13 mouse cellular contexts compared by ENCODE assay signal in genomic region chr3:90255784-90256353, GRCm38 (mm10). TPM values are rescaled to one million over a fixed set of nuclear protein-coding genes. Genes with fewer than 3 reads are reported as not detected.
A peak's percentile ranks its signal among the peaks of the same experiment; 100 is the strongest.
DNase-seq lines count a peak whose midpoint lies in the region; ATAC-seq and TF ChIP-seq lines count a peak whose summit lies in the region.
"Had no signal": no experiment of that assay in that cellular context is flagged by ENCODE, and none has a peak within 500 bp of the region (broad histone marks: within the 10 kb centered on the region; RNA-seq: fewer than 3 reads in every experiment).

No protein-coding gene starts in this region.

- 94% methylated on average over 14 of the region's 14 CpGs for WGBS in forebrain, embryonic 12.5 days
- 93% methylated on average over 14 of the region's 14 CpGs for WGBS in forebrain, embryonic 16.5 days
- 92% methylated on average over 14 of the region's 14 CpGs for WGBS in kidney, postnatal 0 days
- 95% methylated on average over 14 of the region's 14 CpGs for WGBS in forebrain, embryonic 15.5 days
- 91% methylated on average over 14 of the region's 14 CpGs for WGBS in midbrain, embryonic 13.5 days

- peaks cover 51% of the 10 kb centered on the region for H3K36me3 ChIP-seq in forebrain, embryonic 12.5 days (replicated peaks)
- H3K36me3 ChIP-seq in forebrain, embryonic 16.5 days (ENCODE audit: control insufficient read depth, insufficient read depth) = peaks cover 15% of the 10 kb centered on the region
- peaks cover 42% of the 10 kb centered on the region for H3K36me3 ChIP-seq in kidney, postnatal 0 days (ENCODE audit: insufficient read depth, low read length)
- peaks cover 27% of the 10 kb centered on the region for H3K36me3 ChIP-seq in forebrain, embryonic 15.5 days
- peaks cover 49% of the 10 kb centered on the region for H3K36me3 ChIP-seq in midbrain, embryonic 13.5 days

- peak overlapping the region; percentile 86 for H3K4me2 ChIP-seq in forebrain, embryonic 12.5 days
- H3K4me2 ChIP-seq in forebrain, embryonic 16.5 days (ENCODE audit: low read length) = no peak overlapping the region
- H3K4me2 ChIP-seq in kidney, postnatal 0 days (ENCODE audit: low read length) = no peak overlapping the region; the same call in 1 of the 2 replicates
- H3K4me2 ChIP-seq in forebrain, embryonic 15.5 days (replicated peaks) = no peak overlapping the region
- 0 out of 2 replicates have a peak overlapping the region, but pooled peaks have one; percentile 92 for H3K4me2 ChIP-seq in midbrain, embryonic 13.5 days (replicated peaks)

- ATAC-seq in forebrain, embryonic 12.5 days (ENCODE audit: low FRiP score) = no peak
- ATAC-seq in forebrain, embryonic 16.5 days = no peak
- no peak for ATAC-seq in kidney, postnatal 0 days (replicated peaks; ENCODE audit: low FRiP score, low read depth)
- no peak for ATAC-seq in forebrain, embryonic 15.5 days (replicated peaks)
- ATAC-seq in midbrain, embryonic 13.5 days = no peak
- ATAC-seq: Patski had no signal

- DNase-seq in kidney, postnatal 0 days (ENCODE audit: low spot score) = no peak
- DNase-seq in kidney, postnatal 10 days = no peak
- no peak for DNase-seq in right cerebral cortex, postnatal 4 days
- no peak for DNase-seq in thymus, postnatal 0 days (ENCODE audit: low spot score)
- DNase-seq: adrenal gland, adult 8-10 months; gastrocnemius, postnatal 25 days; retina, postnatal 1 day had no signal

- H3K4me3 ChIP-seq in forebrain, embryonic 12.5 days (replicated peaks) = no peak overlapping the region
- H3K4me3 ChIP-seq in forebrain, embryonic 16.5 days (replicated peaks; ENCODE audit: low read length) = no peak overlapping the region
- 0 out of 2 replicates have a peak overlapping the region, but pooled peaks have one; percentile 92 for H3K4me3 ChIP-seq in kidney, postnatal 0 days (replicated peaks; ENCODE audit: low read depth, low read length)
- 0 out of 2 replicates have a peak overlapping the region, but pooled peaks have one; percentile 64 for H3K4me3 ChIP-seq in forebrain, embryonic 15.5 days
- H3K4me3 ChIP-seq in midbrain, embryonic 13.5 days (replicated peaks) = peak overlapping the region; percentile 87; the same call in 1 of the 2 replicates

- no peak for TF ChIP-seq CTCF in kidney, postnatal 0 days (IDR thresholded peaks at IDR 0.05; ENCODE audit: low read depth)

- H3K9ac ChIP-seq in forebrain, embryonic 12.5 days = 0 out of 2 replicates have a peak overlapping the region, but pooled peaks have one; percentile 95
- no peak overlapping the region for H3K9ac ChIP-seq in forebrain, embryonic 16.5 days (replicated peaks; ENCODE audit: low read depth, low read length)
- H3K9ac ChIP-seq in kidney, postnatal 0 days (ENCODE audit: low read depth, low read length) = no peak overlapping the region
- no peak overlapping the region for H3K9ac ChIP-seq in forebrain, embryonic 15.5 days (replicated peaks)
- peak overlapping the region; percentile 81; the same call in 1 of the 2 replicates for H3K9ac ChIP-seq in midbrain, embryonic 13.5 days (replicated peaks)

- no peaks in the 10 kb centered on the region for H3K27me3 ChIP-seq in forebrain, embryonic 12.5 days
- H3K27me3 ChIP-seq in forebrain, embryonic 16.5 days (replicated peaks; ENCODE audit: control insufficient read depth, insufficient read depth, low read length) = no peaks in the 10 kb centered on the region
- no peaks in the 10 kb centered on the region for H3K27me3 ChIP-seq in kidney, postnatal 0 days (ENCODE audit: insufficient read depth, low read length)
- no peaks in the 10 kb centered on the region for H3K27me3 ChIP-seq in forebrain, embryonic 15.5 days
- H3K27me3 ChIP-seq in midbrain, embryonic 13.5 days = no peaks in the 10 kb centered on the region
- H3K27me3 ChIP-seq: Patski had no signal

- H3K9me3 ChIP-seq in forebrain, embryonic 12.5 days = no peaks in the 10 kb centered on the region
- H3K9me3 ChIP-seq in forebrain, embryonic 16.5 days (ENCODE audit: control insufficient read depth, low read length) = no peaks in the 10 kb centered on the region
- H3K9me3 ChIP-seq in kidney, postnatal 0 days (replicated peaks; ENCODE audit: low read length) = no peaks in the 10 kb centered on the region
- no peaks in the 10 kb centered on the region for H3K9me3 ChIP-seq in forebrain, embryonic 15.5 days
- H3K9me3 ChIP-seq in midbrain, embryonic 13.5 days = no peaks in the 10 kb centered on the region

- H3K27ac ChIP-seq in forebrain, embryonic 12.5 days = no peak overlapping the region
- no peak overlapping the region for H3K27ac ChIP-seq in forebrain, embryonic 16.5 days (ENCODE audit: low read length)
- H3K27ac ChIP-seq in kidney, postnatal 0 days = no peak overlapping the region
- no peak overlapping the region for H3K27ac ChIP-seq in forebrain, embryonic 15.5 days (replicated peaks)
- H3K27ac ChIP-seq in midbrain, embryonic 13.5 days = no peak overlapping the region
- H3K27ac ChIP-seq: liver, embryonic 14.5 days had no signal

- H3K4me1 ChIP-seq in forebrain, embryonic 12.5 days = peaks cover 16% of the 10 kb centered on the region
- peaks cover 17% of the 10 kb centered on the region for H3K4me1 ChIP-seq in forebrain, embryonic 16.5 days (replicated peaks; ENCODE audit: control insufficient read depth, insufficient read depth, low read length)
- H3K4me1 ChIP-seq in kidney, postnatal 0 days (replicated peaks; ENCODE audit: insufficient read depth, low read length) = 0 out of 2 replicates have a peak, but pooled peaks cover 6% of the 10 kb centered on the region
- peaks cover 19% of the 10 kb centered on the region for H3K4me1 ChIP-seq in forebrain, embryonic 15.5 days
- H3K4me1 ChIP-seq in midbrain, embryonic 13.5 days (replicated peaks) = peaks cover 20% of the 10 kb centered on the region

RNA-seq across cellular contexts. Expression of gene Crtc2, which starts 1.9 kb away (rescaled TPM):
- 19.9 and 20.7 TPM in 2 replicates for polyA plus RNA-seq in forebrain, embryonic 12.5 days (2016; fragmentation: Nextera tagmentation; extraction: Ambion mirVana)
- polyA plus RNA-seq in forebrain, embryonic 16.5 days (2015; fragmentation: Nextera tagmentation; extraction: Ambion mirVana) = 18.5 and 23.2 TPM in 2 replicates
- polyA plus RNA-seq in kidney, postnatal 0 days (2015; fragmentation: Nextera tagmentation; extraction: Ambion mirVana) = 20.7 and 23.7 TPM in 2 replicates
- 20.8 and 21.1 TPM in 2 replicates for polyA plus RNA-seq in forebrain, embryonic 15.5 days (2015; fragmentation: Nextera tagmentation; extraction: Ambion mirVana)
- 16.9 and 21.4 TPM in 2 replicates for polyA plus RNA-seq in midbrain, embryonic 13.5 days (2015; fragmentation: Nextera tagmentation; extraction: Ambion mirVana)
- polyA plus RNA-seq in thymus, postnatal 0 days (2015; fragmentation: Nextera tagmentation; extraction: Ambion mirVana) = 16.1 and 21.1 TPM in 2 replicates

RNA-seq across cellular contexts. Expression of gene Slc39a1, which starts 7.9 kb away (rescaled TPM):
- polyA plus RNA-seq in forebrain, embryonic 12.5 days (2016; fragmentation: Nextera tagmentation; extraction: Ambion mirVana) = 32.8 and 42.8 TPM in 2 replicates
- 42.5 and 43.1 TPM in 2 replicates for polyA plus RNA-seq in forebrain, embryonic 16.5 days (2015; fragmentation: Nextera tagmentation; extraction: Ambion mirVana)
- 130 TPM in 2 replicates for polyA plus RNA-seq in kidney, postnatal 0 days (2015; fragmentation: Nextera tagmentation; extraction: Ambion mirVana)
- 42.8 and 43.2 TPM in 2 replicates for polyA plus RNA-seq in forebrain, embryonic 15.5 days (2015; fragmentation: Nextera tagmentation; extraction: Ambion mirVana)
- 57.0 and 60.9 TPM in 2 replicates for polyA plus RNA-seq in midbrain, embryonic 13.5 days (2015; fragmentation: Nextera tagmentation; extraction: Ambion mirVana)
- 92.7 and 96.1 TPM in 2 replicates for polyA plus RNA-seq in thymus, postnatal 0 days (2015; fragmentation: Nextera tagmentation; extraction: Ambion mirVana)

RNA-seq across cellular contexts. Expression of gene Dennd4b, which starts 9.1 kb away (rescaled TPM):
- 6.0 and 7.9 TPM in 2 replicates for polyA plus RNA-seq in forebrain, embryonic 12.5 days (2016; fragmentation: Nextera tagmentation; extraction: Ambion mirVana)
- polyA plus RNA-seq in forebrain, embryonic 16.5 days (2015; fragmentation: Nextera tagmentation; extraction: Ambion mirVana) = 5.3 and 6.7 TPM in 2 replicates
- polyA plus RNA-seq in kidney, postnatal 0 days (2015; fragmentation: Nextera tagmentation; extraction: Ambion mirVana) = 2.2 TPM in 2 replicates
- polyA plus RNA-seq in forebrain, embryonic 15.5 days (2015; fragmentation: Nextera tagmentation; extraction: Ambion mirVana) = 5.4 and 7.2 TPM in 2 replicates
- 5.9 and 6.6 TPM in 2 replicates for polyA plus RNA-seq in midbrain, embryonic 13.5 days (2015; fragmentation: Nextera tagmentation; extraction: Ambion mirVana)
- polyA plus RNA-seq in thymus, postnatal 0 days (2015; fragmentation: Nextera tagmentation; extraction: Ambion mirVana) = 9.4 TPM in 2 replicates

RNA-seq across cellular contexts. Expression of gene Creb3l4, which starts 12.6 kb away (rescaled TPM):
- polyA plus RNA-seq in forebrain, embryonic 12.5 days (2016; fragmentation: Nextera tagmentation; extraction: Ambion mirVana) = 5.3 and 5.5 TPM in 2 replicates
- polyA plus RNA-seq in forebrain, embryonic 16.5 days (2015; fragmentation: Nextera tagmentation; extraction: Ambion mirVana) = 2.7 and 3.3 TPM in 2 replicates
- 4.0 and 5.1 TPM in 2 replicates for polyA plus RNA-seq in kidney, postnatal 0 days (2015; fragmentation: Nextera tagmentation; extraction: Ambion mirVana)
- 3.7 TPM in 2 replicates for polyA plus RNA-seq in forebrain, embryonic 15.5 days (2015; fragmentation: Nextera tagmentation; extraction: Ambion mirVana)
- 3.3 and 3.4 TPM in 2 replicates for polyA plus RNA-seq in midbrain, embryonic 13.5 days (2015; fragmentation: Nextera tagmentation; extraction: Ambion mirVana)
- polyA plus RNA-seq in thymus, postnatal 0 days (2015; fragmentation: Nextera tagmentation; extraction: Ambion mirVana) = 3.3 and 3.9 TPM in 2 replicates

RNA-seq across cellular contexts. Expression of gene Jtb, which starts 24.5 kb away (rescaled TPM):
- polyA plus RNA-seq in forebrain, embryonic 12.5 days (2016; fragmentation: Nextera tagmentation; extraction: Ambion mirVana) = 93.8 and 100.0 TPM in 2 replicates
- polyA plus RNA-seq in forebrain, embryonic 16.5 days (2015; fragmentation: Nextera tagmentation; extraction: Ambion mirVana) = 106 and 114 TPM in 2 replicates
- polyA plus RNA-seq in kidney, postnatal 0 days (2015; fragmentation: Nextera tagmentation; extraction: Ambion mirVana) = 153 and 160 TPM in 2 replicates
- polyA plus RNA-seq in forebrain, embryonic 15.5 days (2015; fragmentation: Nextera tagmentation; extraction: Ambion mirVana) = 109 and 110 TPM in 2 replicates
- polyA plus RNA-seq in midbrain, embryonic 13.5 days (2015; fragmentation: Nextera tagmentation; extraction: Ambion mirVana) = 90.2 and 97.6 TPM in 2 replicates
- polyA plus RNA-seq in thymus, postnatal 0 days (2015; fragmentation: Nextera tagmentation; extraction: Ambion mirVana) = 169 and 171 TPM in 2 replicates

Comparison
In these comparisons a context has a peak if more than half of its experiments do, and no peak if none do; other contexts are left out.
1. H3K4me2 ChIP-seq: peak in forebrain, embryonic 12.5 days (single experiment) and midbrain, embryonic 13.5 days (single experiment); none in forebrain, embryonic 16.5 days (single experiment), kidney, postnatal 0 days (single experiment) and forebrain, embryonic 15.5 days (single experiment).
2. H3K4me3 ChIP-seq: peak in kidney, postnatal 0 days (single experiment), forebrain, embryonic 15.5 days (single experiment) and midbrain, embryonic 13.5 days (single experiment); none in forebrain, embryonic 12.5 days (single experiment) and forebrain, embryonic 16.5 days (single experiment).
3. H3K9ac ChIP-seq: peak in forebrain, embryonic 12.5 days (single experiment) and midbrain, embryonic 13.5 days (single experiment); none in forebrain, embryonic 16.5 days (single experiment), kidney, postnatal 0 days (single experiment) and forebrain, embryonic 15.5 days (single experiment).